Mouse (Mus musculus): ENCODE data around the gene Larp1b. TPM values are rescaled to one million over a fixed set of nuclear protein-coding genes. Genes with fewer than 3 reads are reported as not detected.
A peak's percentile ranks its signal among the peaks of the same experiment; 100 is the strongest.

Larp1b gene
- polyA plus RNA-seq, 1 experiment from 2014 or later: 2.7 TPM

- Histone ChIP-seq H3K27me3 (no peaks in the 10 kb centered on the region), H3K4me1 (no peaks in the 10 kb centered on the region), H3K4me2 (no peak overlapping the region), H3K27ac (no peak overlapping the region), H3K9ac (no peak overlapping the region), H3K36me3 (replicated peaks) (peaks cover 53% of the 10 kb centered on the region), H3K9me3 (no peaks in the 10 kb centered on the region), H3K4me3 (replicated peaks) (no peak overlapping the region)
- WGBS: 94% methylated on average over 2 of the region's 2 CpGs
- no peak for ATAC-seq (ENCODE audit: low FRiP score)
These were observed 115.7 kb downstream of the Larp1b start for GRCm38 (mm10) chr3:41065320-41065719.

- Histone ChIP-seq H3K36me3 (replicated peaks) (peaks cover 35% of the 10 kb centered on the region), H3K27ac (no peak overlapping the region), H3K9ac (no peak overlapping the region), H3K4me1 (no peaks in the 10 kb centered on the region), H3K4me2 (no peak overlapping the region), H3K4me3 (replicated peaks) (no peak overlapping the region), H3K9me3 (no peaks in the 10 kb centered on the region), H3K27me3 (no peaks in the 10 kb centered on the region)
- no peak for ATAC-seq (ENCODE audit: low FRiP score)
- WGBS: 82% methylated on average over 2 of the region's 2 CpGs
These were observed 120.9 kb downstream of the Larp1b start for GRCm38 (mm10) chr3:41070519-41070918.

GRCm38 (mm10) chr3:41075376-41075775 is 125.7 kb downstream of the Larp1b start:
- Histone ChIP-seq H3K4me2 (no peak overlapping the region), H3K9ac (no peak overlapping the region), H3K27me3 (no peaks in the 10 kb centered on the region), H3K27ac (no peak overlapping the region), H3K9me3 (no peaks in the 10 kb centered on the region), H3K4me3 (replicated peaks) (no peak overlapping the region), H3K36me3 (replicated peaks) (no peaks in the 10 kb centered on the region), H3K4me1 (peaks cover 2% of the 10 kb centered on the region; the same call in 1 of the 2 replicates)
- ATAC-seq (ENCODE audit: low FRiP score): no peak
- 87% methylated on average over 8 of the region's 8 CpGs for WGBS

- H3K4me1 ChIP-seq: peaks cover 16% of the 10 kb centered on the region
- WGBS: 90% methylated on average over 2 of the region's 2 CpGs
- H3K36me3 ChIP-seq (replicated peaks): no peaks in the 10 kb centered on the region
- H3K27ac ChIP-seq: no peak overlapping the region
- no peaks in the 10 kb centered on the region for H3K9me3 ChIP-seq
- ATAC-seq (ENCODE audit: low FRiP score): no peak
- no peak overlapping the region for H3K9ac ChIP-seq
- no peak overlapping the region for H3K4me3 ChIP-seq (replicated peaks)
- no peak overlapping the region for H3K4me2 ChIP-seq
- no peaks in the 10 kb centered on the region for H3K27me3 ChIP-seq
These were observed 129.0 kb downstream of the Larp1b start for GRCm38 (mm10) chr3:41078673-41079072.

DNA sequence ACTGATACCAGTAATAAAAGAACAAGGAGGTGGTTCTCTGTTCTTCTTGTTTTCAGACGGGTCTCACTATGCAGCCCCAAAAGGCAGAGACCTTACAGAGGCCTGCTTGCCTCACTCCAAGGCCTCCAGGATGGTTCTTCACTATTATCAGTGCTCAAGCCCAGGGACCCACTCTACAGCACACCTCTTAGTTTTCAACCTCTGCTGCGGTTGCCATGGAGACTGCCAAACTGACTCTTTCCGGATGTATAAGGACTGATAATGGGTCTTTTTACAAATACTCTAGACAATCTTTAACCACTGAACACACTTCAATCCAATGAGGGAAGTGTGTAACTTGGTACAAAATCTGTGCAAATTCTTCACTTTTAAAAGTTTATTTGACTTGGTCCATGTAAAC is 131.1 kb downstream of the Larp1b start:
- WGBS: 46% methylated on average over 3 of the region's 3 CpGs
- Histone ChIP-seq H3K4me2 (peak overlapping the region; percentile 76), H3K27ac (no peak overlapping the region), H3K9ac (0 out of 2 replicates have a peak overlapping the region, but pooled peaks have one; percentile 42), H3K9me3 (no peaks in the 10 kb centered on the region), H3K36me3 (replicated peaks) (no peaks in the 10 kb centered on the region), H3K27me3 (no peaks in the 10 kb centered on the region), H3K4me3 (replicated peaks) (peak overlapping the region; percentile 13; the same call in 1 of the 2 replicates), H3K4me1 (peaks cover 22% of the 10 kb centered on the region)
- ATAC-seq (ENCODE audit: low FRiP score): no peak

- no peak for ATAC-seq (ENCODE audit: low FRiP score)
- H3K36me3 ChIP-seq (replicated peaks): no peaks in the 10 kb centered on the region
- H3K27me3 ChIP-seq: no peaks in the 10 kb centered on the region
- peak overlapping the region; percentile 94 for H3K4me3 ChIP-seq (replicated peaks)
- H3K9me3 ChIP-seq: no peaks in the 10 kb centered on the region
- peak overlapping the region; percentile 87 for H3K27ac ChIP-seq
- WGBS: 4% methylated on average over 23 of the region's 23 CpGs
- H3K4me1 ChIP-seq: peaks cover 22% of the 10 kb centered on the region
- peak overlapping the region; percentile 76 for H3K4me2 ChIP-seq
- H3K9ac ChIP-seq: peak overlapping the region; percentile 86
These were observed 132.1 kb downstream of the Larp1b start for GRCm38 (mm10) chr3:41081474-41082301.

DNA sequence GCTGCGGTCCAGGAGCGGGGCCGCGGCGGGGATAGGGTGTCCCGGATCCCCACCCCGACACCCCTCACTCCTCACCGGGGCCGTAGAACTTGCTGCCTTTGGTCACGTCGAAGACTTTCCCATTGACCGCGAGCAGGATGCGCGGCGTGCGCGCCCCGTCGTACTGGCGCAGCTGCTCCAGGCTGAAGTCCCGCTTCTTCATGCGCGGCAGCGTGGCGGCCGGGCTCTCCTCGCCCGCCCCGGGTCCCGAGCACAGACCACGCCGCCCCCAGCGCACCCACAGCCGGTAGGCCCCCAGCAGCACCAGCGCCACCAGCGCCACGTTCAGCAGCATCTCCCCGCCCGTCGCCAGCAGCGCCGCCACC is 132.9 kb downstream of the Larp1b start:
- H3K4me3 ChIP-seq (replicated peaks): peak overlapping the region; percentile 94
- no peaks in the 10 kb centered on the region for H3K36me3 ChIP-seq (replicated peaks)
- peak; percentile 30 for ATAC-seq (ENCODE audit: low FRiP score)
- peaks cover 22% of the 10 kb centered on the region for H3K4me1 ChIP-seq
- peak overlapping the region; percentile 87 for H3K27ac ChIP-seq
- H3K4me2 ChIP-seq: peak overlapping the region; percentile 76
- H3K9me3 ChIP-seq: no peaks in the 10 kb centered on the region
- WGBS: under 1% methylated on average over 36 of the region's 43 CpGs
- H3K9ac ChIP-seq: peak overlapping the region; percentile 86
- H3K27me3 ChIP-seq: no peaks in the 10 kb centered on the region

DNA sequence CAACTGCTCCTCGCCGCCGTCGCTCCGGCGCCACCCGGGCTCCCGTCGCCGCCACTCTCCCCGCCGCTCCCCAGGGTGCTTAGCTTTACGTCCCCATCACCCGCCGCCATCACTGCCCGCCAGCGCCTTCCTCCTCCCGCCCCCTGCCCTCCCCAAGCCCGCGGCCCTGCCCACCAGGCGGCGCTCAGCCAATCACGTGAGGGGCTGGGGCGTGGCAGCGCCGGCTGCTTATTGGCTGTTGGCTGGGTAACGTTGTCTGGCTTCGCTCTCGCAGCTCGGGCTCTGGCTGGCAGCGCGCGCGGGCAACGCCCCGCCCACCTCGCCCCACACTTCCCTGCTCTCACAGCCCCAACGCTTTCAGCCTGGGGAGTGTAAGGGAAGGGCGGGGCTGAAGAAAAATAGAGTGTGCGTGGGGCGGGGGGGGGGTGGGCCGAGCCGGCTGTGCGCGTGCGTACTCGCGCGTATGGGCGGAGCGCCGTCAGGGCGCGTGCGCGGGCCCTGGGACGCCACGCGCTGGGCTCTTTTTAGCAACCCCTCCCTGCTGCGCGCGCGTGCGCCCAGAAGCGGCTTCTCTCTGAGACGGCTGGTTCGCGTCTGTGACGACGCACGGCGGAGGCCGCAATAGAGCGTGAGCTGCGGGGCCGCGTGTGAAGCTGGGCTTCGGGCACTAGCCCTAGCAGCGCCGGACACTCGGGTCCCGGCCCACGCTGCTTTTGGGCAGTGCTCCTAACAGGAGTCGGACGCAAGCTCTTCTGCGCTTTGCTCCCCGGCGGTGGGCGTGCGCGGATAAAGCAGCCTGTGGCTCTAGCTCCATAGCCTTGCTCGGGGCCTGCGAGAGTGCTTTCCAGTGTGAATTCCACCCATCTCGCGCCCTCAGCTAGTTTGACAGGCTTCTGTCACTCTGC is 133.5 kb downstream of the Larp1b start, which contains the start of gene Pgrmc2:
Gene Pgrmc2, minus strand, starts transcription at position 162 of the 905 bp plus-strand sequence.
- Histone ChIP-seq H3K4me2 (peak within 1 kb of the TSS; percentile 76), H3K9me3 (no peaks in the 10 kb centered on the region), H3K27me3 (no peaks in the 10 kb centered on the region), H3K36me3 (replicated peaks) (no peaks in the 10 kb centered on the region), H3K4me1 (peaks cover 22% of the 10 kb centered on the region), H3K4me3 (replicated peaks) (peak within 1 kb of the TSS; percentile 94), H3K27ac (peak within 1 kb of the TSS; percentile 92), H3K9ac (peak within 1 kb of the TSS; percentile 86)
- under 1% methylated on average over 91 of the region's 95 CpGs for WGBS
- peak; percentile 98 for ATAC-seq (ENCODE audit: low FRiP score)

GRCm38 (mm10) chr3:41083790-41084112 is 134.1 kb downstream of the Larp1b start:
- 3% methylated on average over 6 of the region's 6 CpGs for WGBS
- peak overlapping the region; percentile 70 for H3K4me2 ChIP-seq
- peak overlapping the region; percentile 92 for H3K27ac ChIP-seq
- H3K27me3 ChIP-seq: no peaks in the 10 kb centered on the region
- H3K9ac ChIP-seq: peak overlapping the region; percentile 79
- H3K4me1 ChIP-seq: peaks cover 22% of the 10 kb centered on the region
- H3K36me3 ChIP-seq (replicated peaks): no peaks in the 10 kb centered on the region
- peak; percentile 37 for ATAC-seq (ENCODE audit: low FRiP score)
- peak overlapping the region; percentile 94 for H3K4me3 ChIP-seq (replicated peaks)
- no peaks in the 10 kb centered on the region for H3K9me3 ChIP-seq

GRCm38 (mm10) chr3:41084421-41084820 is 134.8 kb downstream of the Larp1b start:
- 85% methylated on average over 5 of the region's 5 CpGs for WGBS
- Histone ChIP-seq H3K4me1 (peaks cover 22% of the 10 kb centered on the region), H3K4me3 (replicated peaks) (no peak overlapping the region), H3K9ac (no peak overlapping the region), H3K27ac (no peak overlapping the region), H3K36me3 (replicated peaks) (no peaks in the 10 kb centered on the region), H3K4me2 (0 out of 2 replicates have a peak overlapping the region, but pooled peaks have one; percentile 70), H3K9me3 (no peaks in the 10 kb centered on the region), H3K27me3 (no peaks in the 10 kb centered on the region)
- ATAC-seq (ENCODE audit: low FRiP score): no peak

GRCm38 (mm10) chr3:41087071-41087470 is 137.4 kb downstream of the Larp1b start:
- no peak overlapping the region for H3K27ac ChIP-seq
- H3K27me3 ChIP-seq: no peaks in the 10 kb centered on the region
- no peak overlapping the region for H3K9ac ChIP-seq
- no peaks in the 10 kb centered on the region for H3K9me3 ChIP-seq
- ATAC-seq (ENCODE audit: low FRiP score): no peak
- H3K4me2 ChIP-seq: no peak overlapping the region
- no peaks in the 10 kb centered on the region for H3K36me3 ChIP-seq (replicated peaks)
- peaks cover 7% of the 10 kb centered on the region; the same call in 1 of the 2 replicates for H3K4me1 ChIP-seq
- H3K4me3 ChIP-seq (replicated peaks): no peak overlapping the region
